Mouse (Mus musculus) kidney, postnatal 14 days (tissue): ENCODE measurements around the gene Adad2.

ENCODE experiments used
- DNase-seq: peaks from one replicate; pipeline ENCODE4 v3.0.0; 2022; ENCODE audit warnings: mixed read lengths

Adad2 gene

GRCm38 (mm10) chr8:119644429-119644960 lies 31.9 kb downstream of the Adad2 start:
- no peak for DNase-seq

- no peak for DNase-seq
Observed at GRCm38 (mm10) chr8:119644981-119645597, 32.5 kb downstream of the Adad2 start.

GRCm38 (mm10) chr8:119646197-119646596 lies 33.6 kb downstream of the Adad2 start:
- no peak for DNase-seq

GRCm38 (mm10) chr8:119646846-119647245 lies 34.3 kb downstream of the Adad2 start:
- DNase-seq = no peak

- peak; percentile 68 for DNase-seq
Observed at GRCm38 (mm10) chr8:119651324-119651723, 38.8 kb downstream of the Adad2 start.

GRCm38 (mm10) chr8:119656709-119657464 lies 44.3 kb downstream of the Adad2 start:
- DNase-seq = peak; percentile 32

- DNase-seq = peak; percentile 82
Observed at GRCm38 (mm10) chr8:119661081-119661480, 48.5 kb downstream of the Adad2 start.

GRCm38 (mm10) chr8:119661892-119662291 lies 49.3 kb downstream of the Adad2 start:
- peak; percentile 38 for DNase-seq

GRCm38 (mm10) chr8:119663440-119663839 lies 50.9 kb downstream of the Adad2 start:
- DNase-seq = no peak

- peak; percentile 56 for DNase-seq
Observed at GRCm38 (mm10) chr8:119665270-119665669, 52.7 kb downstream of the Adad2 start.
